8 mouse cellular contexts compared by ENCODE assay signal in genomic region chr2:144868827-144869226, GRCm38 (mm10). TPM values are rescaled to one million over a fixed set of nuclear protein-coding genes. Genes with fewer than 3 reads are reported as not detected.
DNase-seq lines count a peak whose midpoint lies in the region.

No protein-coding gene starts in this region.

- DNase-seq in cerebellum, postnatal 10 days: peak; percentile 24 to 37
- no peak for DNase-seq in cerebellum, postnatal 36 days
- DNase-seq in layer of hippocampus, adult 11-12 months (ENCODE audit: low spot score): peak; percentile 39
- DNase-seq in layer of hippocampus, postnatal 36 days: no peak
- peak; percentile 30 for DNase-seq in adipocyte (ENCODE audit: low spot score)
- peak; percentile 13 for DNase-seq in layer of hippocampus, adult 9-11 months
- no peak for DNase-seq in frontal cortex, postnatal 25 days (ENCODE audit: low spot score in 2 of 2)
- no peak for DNase-seq in c-Kit-positive CD71-positive TER-119-positive erythroid progenitor cells, embryonic 14.5 days (ENCODE audit: low spot score)

RNA-seq across cellular contexts. Expression of gene Scp2d1, which starts 45.4 kb away (rescaled TPM):
- total RNA-seq in layer of hippocampus, postnatal 36 days (2021): not detected

Comparison
In these comparisons a context has a peak if more than half of its experiments do, and no peak if none do; other contexts are left out.
1. DNase-seq: peak in cerebellum, postnatal 10 days (2 of 2), layer of hippocampus, adult 11-12 months (single experiment), adipocyte (single experiment) and layer of hippocampus, adult 9-11 months (single experiment); none in cerebellum, postnatal 36 days (0 of 2), layer of hippocampus, postnatal 36 days (0 of 2), frontal cortex, postnatal 25 days (0 of 2) and c-Kit-positive CD71-positive TER-119-positive erythroid progenitor cells, embryonic 14.5 days (single experiment).